Comparison of ENCODE assay signal across 16 mouse cellular contexts in genomic region chr2:157035371-157035770, GRCm38 (mm10). TPM values are rescaled to one million over a fixed set of nuclear protein-coding genes. Genes with fewer than 3 reads are reported as not detected.
"Had no signal": no experiment of that assay in that cellular context is flagged by ENCODE, and none has a peak within 500 bp of the region (broad histone marks: within the 10 kb centered on the region; RNA-seq: fewer than 3 reads in every experiment).

No protein-coding gene starts in this region.

- H3K4me1 ChIP-seq: limb, embryonic 13.5 days; midbrain, embryonic 12.5 days had no signal

- H3K4me2 ChIP-seq: limb, embryonic 13.5 days; midbrain, embryonic 12.5 days had no signal

- DNase-seq: kidney, adult 8-10 months; kidney, postnatal 25 days; layer of hippocampus, adult 9-11 months; layer of hippocampus, postnatal 36 days; left cerebral cortex, postnatal 4 days; lung, adult 18-20 months; right cerebral cortex, adult 18-20 months; thymus, adult 18-20 months; thymus, postnatal 14 days had no signal

- H3K27ac ChIP-seq: limb, embryonic 13.5 days; liver, embryonic 14.5 days; midbrain, embryonic 12.5 days had no signal

- H3K27me3 ChIP-seq: limb, embryonic 13.5 days; midbrain, embryonic 12.5 days had no signal

- H3K9ac ChIP-seq: limb, embryonic 13.5 days; liver, embryonic 14.5 days; midbrain, embryonic 12.5 days had no signal

- H3K9me3 ChIP-seq: limb, embryonic 13.5 days; midbrain, embryonic 12.5 days had no signal

- H3K4me3 ChIP-seq: limb, embryonic 13.5 days; midbrain, embryonic 12.5 days had no signal

RNA-seq across cellular contexts. Expression of gene Tldc2, which starts 51.5 kb away (rescaled TPM):
- polyA plus RNA-seq: limb, embryonic 13.5 days; liver, adult 2 months; liver, embryonic 14.5 days; lung, embryonic 16.5 days; midbrain, embryonic 12.5 days; midbrain, postnatal 0 days; neural tube, embryonic 14.5 days had no signal
